Mouse (Mus musculus) heart, postnatal 36 days (tissue): ENCODE data around the gene Gm17334. TPM values are rescaled to one million over a fixed set of nuclear protein-coding genes. Genes with fewer than 3 reads are reported as not detected.

Experiments used
- DNase-seq, 2 experiments: peaks; one replicate each; pipeline ENCODE4 v3.0.0; 2021 to 2022
- intact Hi-C: fragments of 180-260 bp; cut with DNase I; formaldehyde crosslinking; loops from one replicate; pipeline ENCODE4 v1.15.1; 2025
- total RNA-seq, 2 experiments: library from RNA; stranded (reverse); gene quantifications; 2 replicates each; pipeline ENCODE4 v1.2.3; 2021

Gene Gm17334
- total RNA-seq, 2 experiments from 2014 or later, result 0.60 TPM; not detected in 1

- intact Hi-C loops, result loop anchor here (2.0 kb wide), 1 partner anchor 35 kb away; no protein-coding TSS in a partner anchor
- DNase-seq, result no peak
These were observed 24.5 kb upstream of the Gm17334 start for GRCm38 (mm10) chr11:53797386-53797920.

GRCm38 (mm10) chr11:53796409-53797151, 23.6 kb upstream of the Gm17334 start:
- intact Hi-C loops, result loop anchor here (2.0 kb wide), 1 partner anchor 34 kb away; no protein-coding TSS in a partner anchor
- peak; percentile 74 to 75 for DNase-seq

- DNase-seq, result no peak
- intact Hi-C loops, result loop anchor here (2.0 kb wide), 2 partner anchors 25 to 33 kb away; partner anchors contain the start of gene Irf1
These were observed 22.8 kb upstream of the Gm17334 start for GRCm38 (mm10) chr11:53795813-53796212.

- intact Hi-C loops, result loop anchor here (2.0 kb wide), 1 partner anchor 24 kb away; the partner anchor contains the start of gene Irf1
- peak; percentile 55 to 56 for DNase-seq
These were observed 21.9 kb upstream of the Gm17334 start for GRCm38 (mm10) chr11:53794671-53795557.

GRCm38 (mm10) chr11:53794015-53794414, 21.0 kb upstream of the Gm17334 start:
- intact Hi-C loops, result loop anchor here (2.0 kb wide), 1 partner anchor 23 kb away; the partner anchor contains the start of gene Irf1
- DNase-seq, result peak in 1 of 2 experiments; percentile 41

- intact Hi-C loops, result no loop called here
- DNase-seq, result no peak
These were observed 20.0 kb upstream of the Gm17334 start for GRCm38 (mm10) chr11:53792986-53793385.

GRCm38 (mm10) chr11:53789277-53789676, 16.3 kb upstream of the Gm17334 start:
- intact Hi-C loops, result no loop called here
- no peak for DNase-seq

GRCm38 (mm10) chr11:53788196-53788595, 15.2 kb upstream of the Gm17334 start:
- intact Hi-C loops, result no loop called here
- peak; percentile 58 to 64 for DNase-seq

- intact Hi-C loops, result no loop called here
- DNase-seq, result no peak
These were observed 13.4 kb upstream of the Gm17334 start for GRCm38 (mm10) chr11:53786058-53787031.

GRCm38 (mm10) chr11:53785311-53785936, 12.4 kb upstream of the Gm17334 start:
- no peak for DNase-seq
- intact Hi-C loops, result no loop called here

GRCm38 (mm10) chr11:53783288-53783687, 10.3 kb upstream of the Gm17334 start:
- intact Hi-C loops, result no loop called here
- DNase-seq, result no peak

- no peak for DNase-seq
- intact Hi-C loops, result no loop called here
These were observed 9.0 kb upstream of the Gm17334 start for GRCm38 (mm10) chr11:53781964-53782363.

GRCm38 (mm10) chr11:53781201-53781775, 8.3 kb upstream of the Gm17334 start:
- DNase-seq, result no peak

GRCm38 (mm10) chr11:53780262-53780661, 7.3 kb upstream of the Gm17334 start:
- DNase-seq, result no peak
- intact Hi-C loops, result no loop called here

More at GRCm38 (mm10) chr11:53781201-53781775, 8.3 kb upstream of the Gm17334 start:
- intact Hi-C loops, result no loop called here

GRCm38 (mm10) chr11:53779808-53780207, 6.8 kb upstream of the Gm17334 start:
- intact Hi-C loops, result no loop called here
- DNase-seq, result no peak

GRCm38 (mm10) chr11:53778455-53778854, 5.5 kb upstream of the Gm17334 start:
- DNase-seq, result no peak
- intact Hi-C loops, result no loop called here

GRCm38 (mm10) chr11:53777736-53778135, 4.7 kb upstream of the Gm17334 start:
- DNase-seq, result no peak
- intact Hi-C loops, result no loop called here

- no peak for DNase-seq
- intact Hi-C loops, result no loop called here
These were observed 1.8 kb upstream of the Gm17334 start for GRCm38 (mm10) chr11:53774659-53775255.
